Mouse (Mus musculus): ENCODE data around the gene Hcfc1r1.

Gene Hcfc1r1

DNA sequence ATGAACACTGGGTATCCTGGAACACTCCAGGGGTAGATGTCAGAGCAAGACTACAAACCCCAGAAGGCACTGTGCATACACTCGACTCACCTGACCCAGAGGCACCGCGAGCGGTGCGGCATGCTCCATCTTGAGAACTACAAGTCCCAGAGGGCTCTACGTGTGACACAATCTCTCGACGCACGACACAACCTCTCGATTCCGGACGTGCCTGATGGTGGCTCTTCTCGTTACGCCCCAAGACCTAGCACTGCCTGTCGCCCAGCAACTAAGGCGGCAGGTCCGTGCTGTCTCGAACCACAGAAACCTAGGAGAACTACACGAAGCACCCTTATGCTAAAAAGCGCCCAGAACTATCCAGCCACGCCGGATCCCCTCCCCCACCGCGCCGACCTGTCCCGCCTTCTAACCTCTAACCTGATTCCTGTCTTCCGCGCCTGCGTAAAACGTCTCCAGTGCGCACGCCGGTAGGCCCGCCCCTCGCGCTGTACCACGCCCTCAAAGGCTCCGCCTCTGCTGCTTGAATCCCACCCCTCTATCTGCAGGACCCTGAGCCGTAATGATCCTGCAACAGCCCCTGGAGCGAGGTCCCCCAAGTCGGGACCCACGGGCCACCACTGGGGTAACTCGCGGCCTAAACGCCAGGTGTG lies at the start of gene Hcfc1r1, which contains the start of gene Thoc6:
Hcfc1r1 (plus strand) TSS at position 173 of the 650 bp plus-strand sequence.
Thoc6 (minus strand) TSS at position 459 of the 650 bp plus-strand sequence.
- DNase-seq, result peak; percentile 96

DNA sequence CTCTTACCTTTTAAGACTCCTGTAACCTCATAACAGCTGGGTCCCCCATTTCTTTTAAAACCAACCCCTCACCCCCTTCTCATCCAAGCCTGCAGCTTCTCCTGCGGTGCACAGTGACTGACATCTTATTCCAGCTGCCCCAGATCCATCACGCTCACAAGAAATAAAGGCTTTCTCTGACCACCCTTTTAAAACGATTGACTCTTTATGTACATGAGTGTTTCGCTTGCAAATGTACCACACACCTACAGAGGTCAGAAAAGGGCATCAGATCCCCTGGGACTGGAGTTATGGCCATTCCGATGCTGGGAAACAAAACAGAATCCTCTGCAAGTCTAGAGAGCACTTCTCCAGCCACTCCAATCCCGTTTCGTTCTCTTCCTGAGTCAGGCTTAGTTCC lies 45.6 kb upstream of the Hcfc1r1 start:
- DNase-seq, result no peak

DNA sequence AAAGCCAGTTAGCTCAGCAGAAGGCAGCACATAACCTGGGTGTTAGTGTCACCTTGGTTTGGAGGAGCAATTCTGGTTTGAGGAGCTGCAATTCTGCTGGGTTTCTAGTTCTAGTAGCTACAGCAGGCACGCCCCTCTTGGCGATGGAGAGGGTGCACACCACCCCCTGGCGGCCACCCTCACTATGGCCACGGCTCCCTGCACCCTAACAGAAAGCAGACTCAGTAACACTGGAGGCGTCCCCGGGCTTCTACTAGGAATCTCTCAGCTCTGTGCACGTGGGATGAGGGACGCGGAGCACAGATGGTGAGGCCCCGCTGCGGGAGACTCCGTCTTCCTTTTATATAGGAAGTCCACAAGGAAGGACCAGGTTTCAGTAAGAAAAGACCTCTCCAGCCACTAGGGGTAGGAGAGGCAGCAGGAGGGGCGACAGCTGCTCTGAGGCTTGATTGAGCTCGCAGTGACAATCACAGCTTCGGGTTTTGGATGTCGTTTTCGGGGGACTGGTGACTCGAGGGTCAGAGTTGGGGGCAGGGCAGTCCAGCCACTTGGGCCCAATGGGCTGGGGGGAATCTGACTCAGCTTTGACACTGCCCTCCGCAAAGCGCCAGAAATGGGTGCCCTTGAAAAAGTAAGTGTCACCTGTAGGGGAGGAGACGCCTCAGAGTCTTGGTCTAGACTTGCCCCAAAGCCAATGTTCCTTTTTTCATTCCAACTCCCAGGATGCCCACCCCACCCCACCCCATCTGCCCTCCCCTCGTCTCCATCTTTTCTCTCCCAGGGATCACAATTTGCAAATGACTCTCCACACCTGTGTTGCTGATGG lies 43.0 kb upstream of the Hcfc1r1 start:
- DNase-seq, result peak; percentile 89 to 92

DNA sequence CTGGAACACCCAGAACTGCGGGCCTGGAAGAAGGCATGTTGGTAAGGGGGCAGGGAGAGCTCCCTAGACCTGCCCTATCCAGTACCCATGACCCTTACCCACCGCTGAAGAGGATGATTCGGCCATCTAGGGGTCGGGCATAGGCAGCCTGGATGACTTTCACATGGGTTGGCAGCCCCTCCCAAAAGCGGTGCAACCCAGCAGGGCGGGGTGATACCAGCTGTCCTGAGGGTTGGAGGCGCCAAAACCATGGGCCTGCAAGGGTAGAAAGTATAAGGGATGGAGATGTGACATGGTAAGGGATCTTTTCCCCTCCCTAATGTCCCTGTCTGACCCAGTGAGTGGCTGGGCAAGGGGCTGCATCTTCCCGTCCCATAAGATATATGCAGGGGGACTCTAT lies 42.2 kb upstream of the Hcfc1r1 start:
- peak; percentile 27 to 48 for DNase-seq

DNA sequence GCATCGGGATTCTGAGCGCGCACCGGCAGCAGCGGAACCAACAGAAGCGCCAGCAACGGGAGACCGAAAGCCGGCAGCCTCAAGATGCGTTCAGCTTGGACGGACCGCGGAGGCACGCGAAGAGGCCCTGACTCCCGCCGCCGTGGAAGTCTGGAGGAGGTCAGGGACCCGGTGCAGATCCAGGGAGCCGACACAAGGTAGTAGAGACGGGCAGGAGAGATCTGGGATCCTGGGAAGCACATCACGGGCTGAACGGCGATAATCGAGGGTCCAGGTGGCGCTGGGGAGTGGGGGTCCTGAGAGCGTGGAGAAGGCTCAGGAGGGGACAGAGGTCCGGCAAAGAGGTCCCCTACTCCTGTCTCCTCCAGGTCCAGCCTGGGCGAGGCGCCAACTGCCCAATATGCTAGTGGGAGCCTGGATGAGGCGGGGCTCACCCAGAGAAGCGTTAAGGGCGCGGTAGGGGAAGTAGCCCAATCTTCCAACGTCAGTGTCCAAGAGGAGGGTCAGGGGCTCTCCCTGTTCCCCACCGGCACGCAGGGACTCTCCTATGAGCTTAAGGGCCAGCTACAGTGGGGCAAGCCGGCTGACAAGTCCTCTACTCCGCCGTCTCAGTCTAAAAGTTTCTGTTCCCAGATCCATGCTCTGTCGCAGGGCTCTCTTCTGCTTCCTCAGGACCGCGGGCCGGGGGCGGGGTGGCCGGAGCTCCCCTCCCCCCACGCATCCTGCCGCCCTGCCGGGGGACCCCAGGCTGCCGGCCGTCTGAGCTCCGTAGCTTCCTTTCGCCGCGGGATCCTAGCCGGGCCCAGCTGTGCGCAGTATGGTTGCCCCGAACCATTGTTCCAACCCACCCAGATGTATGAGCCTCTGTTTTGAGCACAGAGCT lies 28.5 kb upstream of the Hcfc1r1 start, which contains the start of gene Mmp25:
Mmp25 (minus strand) TSS at position 665 of the 883 bp plus-strand sequence.
- DNase-seq, result peak; percentile 30 to 59

DNA sequence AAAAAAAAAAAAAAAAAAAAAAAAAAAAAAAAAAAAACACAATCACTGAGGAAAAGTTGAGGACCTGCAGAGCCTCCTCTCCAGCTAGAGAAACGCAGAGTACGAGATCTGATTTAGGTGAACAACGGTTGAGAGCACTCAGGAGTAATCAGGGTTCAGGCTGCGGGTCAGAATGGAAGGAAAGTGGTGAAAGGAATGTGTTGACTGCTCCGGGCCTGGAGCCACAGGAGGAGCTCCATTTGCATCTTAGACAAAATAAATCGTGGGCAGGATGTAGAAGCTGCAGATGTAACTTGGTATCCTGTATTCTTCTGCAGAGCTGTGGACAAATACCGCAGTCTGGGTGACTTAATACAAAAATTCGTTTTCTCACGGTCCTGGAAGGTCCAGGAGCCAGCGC lies 27.5 kb upstream of the Hcfc1r1 start:
- no peak for DNase-seq

DNA sequence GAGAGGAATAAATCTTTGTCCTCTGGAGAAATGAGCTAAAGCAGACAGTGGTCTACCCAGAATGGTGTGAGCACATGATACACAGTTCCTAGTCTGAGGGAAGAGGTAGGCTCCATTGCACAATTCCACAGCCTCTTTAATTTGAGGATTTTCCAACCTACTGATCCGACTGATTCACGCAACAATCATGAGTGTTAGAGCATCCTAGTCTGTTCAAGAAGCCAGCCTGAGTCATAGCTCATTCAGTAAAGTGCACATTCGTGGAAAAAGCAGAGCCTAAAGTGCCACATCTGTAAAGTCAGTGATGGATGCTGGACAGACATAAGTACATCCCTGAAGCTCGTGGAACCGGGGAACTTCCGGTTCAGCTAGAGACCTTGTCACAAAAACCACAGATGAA lies 22.0 kb upstream of the Hcfc1r1 start:
- DNase-seq, result no peak

DNA sequence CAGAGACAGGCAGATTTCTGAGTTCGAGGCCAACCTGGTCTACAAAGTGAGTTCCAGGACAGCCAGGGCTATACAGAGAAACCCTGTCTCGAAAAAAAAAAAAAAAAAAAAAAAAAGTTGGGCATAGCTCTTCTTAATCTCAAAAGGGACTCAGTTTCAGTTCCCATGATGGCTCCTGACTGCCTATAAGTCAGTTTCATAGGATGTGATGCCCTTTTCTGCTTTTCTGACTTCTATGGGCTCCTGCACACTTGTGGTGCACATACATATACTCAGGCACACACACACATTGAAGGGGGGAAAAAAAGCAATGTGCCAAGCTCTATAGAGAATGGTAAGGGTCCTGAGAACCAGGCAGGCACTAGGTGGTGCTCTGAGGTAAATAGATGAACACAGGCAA lies 20.1 kb upstream of the Hcfc1r1 start:
- DNase-seq, result no peak

DNA sequence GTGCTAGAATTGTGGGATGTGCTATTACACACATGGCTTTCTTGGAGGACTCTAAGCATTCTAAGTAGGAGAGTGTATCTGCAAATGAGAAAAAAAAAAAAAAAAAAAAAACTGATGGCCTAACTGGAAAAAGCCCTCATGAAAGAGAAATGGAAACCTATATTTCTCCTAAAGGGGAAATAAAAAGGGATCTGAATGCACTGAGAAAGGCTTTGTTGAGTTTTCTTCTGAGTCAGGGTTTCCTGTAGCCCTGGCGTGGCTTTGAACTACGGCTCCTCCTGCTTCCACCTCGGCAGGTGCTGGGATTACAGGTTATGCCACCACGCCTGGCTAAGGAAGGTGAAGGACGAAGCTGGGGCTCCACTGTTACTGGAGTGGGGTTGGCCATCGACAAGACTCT lies 19.4 kb upstream of the Hcfc1r1 start:
- DNase-seq, result no peak

DNA sequence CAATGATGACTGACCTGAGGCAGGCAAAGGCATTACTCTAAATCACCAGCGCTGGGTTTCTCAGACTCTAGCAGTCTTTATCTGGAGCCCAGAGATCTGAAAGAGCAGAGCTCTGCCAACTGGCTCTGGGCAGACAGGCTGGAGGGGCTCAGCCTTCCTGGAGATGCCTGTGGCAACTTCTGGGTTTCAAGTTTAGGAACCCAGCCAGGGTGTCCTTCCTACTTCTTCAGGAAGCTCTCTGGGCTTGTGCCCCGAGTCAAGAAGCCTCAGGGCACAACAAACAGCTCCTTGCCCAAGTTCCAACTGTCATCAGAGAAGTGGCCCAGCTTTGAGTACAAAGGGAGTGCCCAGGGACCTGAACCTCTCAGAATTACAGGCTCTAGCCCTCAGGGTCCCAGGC lies 19.0 kb upstream of the Hcfc1r1 start:
- no peak for DNase-seq

DNA sequence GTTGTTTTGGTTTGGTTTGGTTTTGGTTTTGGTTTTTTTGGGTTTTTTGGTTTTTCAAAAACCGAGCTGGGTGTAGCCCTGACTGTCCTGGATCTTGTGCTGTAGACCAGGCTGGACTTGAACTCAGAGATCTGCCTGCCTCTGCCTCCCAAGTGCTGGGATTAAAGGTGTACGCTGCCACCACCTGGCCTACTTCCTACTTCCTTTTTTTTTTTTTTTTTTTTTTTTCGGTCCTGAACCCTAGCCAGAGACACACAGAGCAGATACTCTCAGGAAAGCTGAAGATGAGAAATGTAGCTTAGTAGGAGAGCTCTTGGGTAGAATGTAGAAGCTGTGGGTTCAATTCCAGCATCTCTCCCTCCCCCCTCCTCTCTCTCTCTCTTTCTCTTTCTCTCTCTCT lies 14.9 kb upstream of the Hcfc1r1 start:
- no peak for DNase-seq

DNA sequence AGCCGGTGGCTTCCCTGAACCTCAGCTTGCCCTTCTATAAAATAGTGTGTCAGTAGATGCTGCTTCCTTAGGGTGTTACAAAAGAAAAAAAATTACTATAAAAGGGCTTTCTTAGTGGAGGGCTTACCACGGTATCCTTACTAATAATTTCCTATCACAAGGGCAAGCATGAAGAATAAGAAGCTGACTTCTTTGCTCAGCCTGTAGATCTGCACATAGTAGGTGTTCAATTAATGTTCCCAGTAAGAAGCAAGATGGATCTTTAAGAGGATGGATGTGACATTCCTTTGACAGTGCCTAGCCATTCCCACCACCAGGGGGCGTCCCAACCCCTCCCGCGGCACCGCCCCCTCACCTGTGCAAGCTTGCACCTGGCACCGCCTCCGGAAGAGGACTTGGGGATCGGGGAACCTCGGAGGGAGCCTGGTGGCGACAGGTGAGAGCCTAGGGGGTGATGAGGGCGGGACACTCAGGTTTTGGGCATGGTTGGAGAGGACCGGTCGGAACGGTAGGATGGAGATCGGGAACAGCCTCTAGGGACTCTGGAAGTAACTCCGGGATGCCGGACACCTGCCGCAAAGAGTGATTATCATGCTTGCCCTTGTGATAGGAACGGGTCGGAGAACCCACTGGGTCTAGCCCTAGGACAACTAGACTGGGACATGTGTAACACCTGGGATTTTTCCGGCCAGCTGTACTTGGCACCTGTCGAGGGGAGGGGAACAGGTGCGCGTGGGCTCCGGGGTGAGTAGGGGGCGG lies 13.1 kb upstream of the Hcfc1r1 start, which contains the start of gene Bicdl2:
Bicdl2 (plus strand) TSS at position 390 of the 759 bp plus-strand sequence.
- DNase-seq, result peak; percentile 58 to 79

DNA sequence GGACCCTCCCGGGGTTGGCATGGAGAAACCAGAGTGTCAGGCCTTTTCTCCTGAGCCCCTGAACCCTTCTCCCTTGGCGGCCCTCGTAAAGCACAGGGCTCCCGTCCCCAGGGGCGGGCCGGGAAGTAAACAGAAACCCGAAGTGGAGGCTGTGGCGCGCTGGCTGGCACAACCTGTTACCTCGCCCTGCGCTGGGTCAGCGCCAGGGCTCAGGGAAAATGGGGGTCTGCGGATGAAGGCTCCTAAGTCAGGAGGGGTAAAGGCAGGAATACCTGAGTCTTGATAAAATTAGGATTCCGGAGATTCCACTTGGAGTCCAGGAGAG lies 12.6 kb upstream of the Hcfc1r1 start:
- no peak for DNase-seq

DNA sequence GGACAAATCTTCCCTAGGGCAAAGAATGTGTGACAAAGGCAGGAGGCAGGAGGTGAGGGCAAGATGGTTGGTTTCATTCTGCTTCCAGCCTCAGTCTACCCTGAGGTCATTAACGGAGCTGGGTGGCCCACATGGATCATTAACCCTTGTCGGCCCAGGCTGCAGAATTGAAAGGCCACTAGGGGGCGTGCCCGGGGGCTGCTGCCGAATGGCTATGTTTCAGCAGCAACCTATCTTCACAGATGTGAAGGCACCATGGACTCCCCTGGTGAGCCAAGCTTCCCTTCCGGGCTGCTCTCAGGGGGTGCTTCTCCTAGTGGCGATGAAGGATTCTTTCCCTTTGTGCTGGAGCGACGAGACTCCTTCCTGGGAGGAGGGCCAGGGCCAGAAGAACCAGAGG lies 11.9 kb upstream of the Hcfc1r1 start:
- DNase-seq, result peak in 1 of 2 experiments; percentile 44

DNA sequence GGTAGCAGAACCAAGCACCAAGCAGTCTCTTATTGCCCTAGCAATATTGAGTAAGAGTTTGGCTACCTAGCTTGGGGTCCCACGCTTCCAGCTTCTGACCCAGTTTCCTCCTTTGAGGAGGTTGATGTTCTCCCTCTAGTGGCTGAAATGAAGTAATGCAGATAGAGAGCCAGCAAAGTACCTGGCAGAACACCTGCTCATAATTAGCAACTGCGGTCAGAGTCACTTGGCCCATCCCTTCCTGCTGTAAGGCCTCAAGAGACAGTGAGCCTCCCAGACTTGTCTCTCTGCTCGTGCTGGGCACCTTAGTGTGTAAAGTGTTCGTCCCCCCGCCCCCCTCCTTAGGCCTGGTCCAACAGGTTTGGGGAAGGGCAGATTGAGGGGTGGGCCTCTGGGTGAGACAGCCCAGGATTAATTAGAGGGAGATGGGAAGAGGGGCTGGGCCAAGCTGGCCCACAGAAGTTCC lies 8.8 kb upstream of the Hcfc1r1 start:
- peak in 1 of 2 experiments; percentile 56 for DNase-seq

DNA sequence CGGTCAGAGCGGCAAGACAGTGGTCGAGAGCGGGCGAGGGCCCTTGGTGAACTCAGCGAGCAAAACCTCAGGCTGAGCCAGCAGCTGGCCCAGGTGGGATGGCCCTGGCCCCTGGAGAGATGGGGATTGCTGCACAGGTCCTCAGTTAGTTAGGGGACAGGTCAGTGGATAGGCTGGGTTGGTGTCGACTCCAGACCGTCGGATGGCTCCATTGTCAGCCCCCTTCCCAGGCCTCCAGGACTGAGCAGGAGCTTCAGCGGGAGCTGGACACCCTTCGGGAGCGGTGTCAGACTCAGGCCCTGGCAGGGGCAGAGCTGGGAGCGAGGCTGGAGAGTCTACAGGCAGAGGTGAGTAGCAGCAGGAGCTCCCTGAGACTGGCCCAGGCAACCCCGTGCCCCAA lies 7.9 kb upstream of the Hcfc1r1 start:
- DNase-seq, result no peak

DNA sequence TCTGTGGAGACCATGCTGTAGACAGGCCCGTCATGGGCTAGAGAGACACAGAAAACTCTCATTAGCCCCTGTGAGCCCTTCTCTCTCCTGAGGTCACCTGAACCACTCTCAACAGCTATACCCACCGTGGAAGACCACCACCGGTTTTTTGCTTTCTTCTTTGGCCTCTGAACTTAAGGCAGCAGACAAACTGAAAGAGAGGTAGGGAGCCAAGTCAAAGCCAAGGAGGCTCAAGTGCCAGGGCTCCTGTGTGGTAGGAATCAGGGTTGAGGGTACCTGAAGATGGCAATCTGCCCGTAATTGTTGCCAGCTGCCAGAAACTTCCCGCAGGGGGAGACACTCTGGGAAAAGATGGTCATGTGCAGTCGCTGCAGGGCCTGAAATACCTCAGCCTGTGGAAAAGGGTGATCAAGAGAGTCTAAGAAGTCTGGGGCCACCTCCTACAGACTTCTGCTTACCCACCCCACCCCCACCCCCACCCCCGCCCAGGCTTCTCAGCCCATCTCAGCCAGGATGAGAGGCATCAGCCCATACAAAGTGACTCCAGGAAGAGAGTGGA lies 2.8 kb upstream of the Hcfc1r1 start:
- DNase-seq, result no peak

DNA sequence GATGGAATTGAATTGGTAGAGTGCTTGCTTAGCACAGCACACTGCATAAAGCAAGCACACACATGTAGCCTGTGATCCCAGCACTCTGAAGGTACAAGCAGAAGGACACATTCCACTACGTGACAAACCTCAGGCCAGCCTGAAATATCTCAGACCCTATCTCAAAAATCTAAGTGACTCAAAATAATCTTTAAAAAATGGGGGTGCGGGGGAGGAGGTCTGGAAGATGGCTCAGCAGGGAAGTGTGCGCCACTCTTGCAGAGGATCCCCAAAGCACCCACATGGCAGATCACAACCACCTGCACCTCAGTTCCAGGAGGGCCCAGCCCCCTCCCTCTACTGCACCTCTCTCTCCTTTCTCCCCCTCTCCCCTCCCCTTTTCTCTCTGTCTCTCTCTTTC lies 1.9 kb upstream of the Hcfc1r1 start:
- no peak for DNase-seq

DNA sequence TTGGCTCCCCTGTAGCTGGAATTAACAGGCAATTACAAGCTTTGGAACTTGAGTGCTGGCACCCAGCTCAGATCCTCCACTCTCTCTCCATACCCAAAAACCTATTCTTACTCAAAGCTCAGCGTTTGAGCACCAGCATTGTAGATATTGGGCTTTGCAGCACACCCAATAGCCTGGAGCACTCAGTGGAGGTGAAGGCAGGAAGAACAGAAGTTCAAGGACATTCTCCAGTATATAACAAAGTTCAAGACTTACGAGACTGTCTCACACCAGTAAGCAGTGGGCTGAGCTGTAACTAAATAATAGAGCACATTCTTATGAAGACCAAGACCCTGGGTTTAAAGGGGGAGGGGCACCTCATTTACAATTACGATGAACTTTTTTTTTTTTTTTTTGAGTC lies 635 bp upstream of the Hcfc1r1 start:
- no peak for DNase-seq

DNA sequence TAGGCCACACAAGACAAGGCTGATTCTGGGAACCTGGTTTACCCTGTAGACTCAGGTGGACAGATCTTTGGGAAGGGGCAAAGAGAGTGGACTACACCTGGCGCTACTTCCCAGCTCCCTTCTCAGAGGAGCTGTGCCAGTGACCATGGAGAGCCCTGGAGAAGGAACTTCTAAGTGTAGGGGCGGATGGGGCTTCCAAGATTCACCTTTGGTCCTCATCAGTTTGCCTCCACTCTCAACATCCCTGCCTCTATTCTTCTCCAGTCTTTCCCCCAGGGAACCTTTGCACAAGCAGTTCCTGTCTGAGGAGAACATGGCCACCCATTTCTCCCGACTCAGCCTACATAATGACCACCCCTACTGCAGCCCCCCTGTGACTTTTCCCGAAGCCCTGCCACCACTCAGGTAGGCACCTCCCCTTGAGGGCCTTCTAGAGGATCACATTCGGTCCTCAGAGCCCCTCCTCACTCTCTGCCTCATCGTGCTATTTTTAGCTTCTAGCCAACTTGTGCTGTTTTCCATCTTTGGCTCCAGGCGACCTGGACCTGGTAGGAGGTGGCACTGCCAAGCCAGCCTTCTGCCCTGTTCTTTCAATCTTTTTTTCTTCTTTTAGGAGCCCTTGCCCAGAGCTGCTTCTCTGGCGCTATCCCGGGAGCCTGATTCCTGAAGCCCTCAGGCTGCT lies 1.0 kb downstream of the Hcfc1r1 start:
- peak; percentile 74 to 77 for DNase-seq

DNA sequence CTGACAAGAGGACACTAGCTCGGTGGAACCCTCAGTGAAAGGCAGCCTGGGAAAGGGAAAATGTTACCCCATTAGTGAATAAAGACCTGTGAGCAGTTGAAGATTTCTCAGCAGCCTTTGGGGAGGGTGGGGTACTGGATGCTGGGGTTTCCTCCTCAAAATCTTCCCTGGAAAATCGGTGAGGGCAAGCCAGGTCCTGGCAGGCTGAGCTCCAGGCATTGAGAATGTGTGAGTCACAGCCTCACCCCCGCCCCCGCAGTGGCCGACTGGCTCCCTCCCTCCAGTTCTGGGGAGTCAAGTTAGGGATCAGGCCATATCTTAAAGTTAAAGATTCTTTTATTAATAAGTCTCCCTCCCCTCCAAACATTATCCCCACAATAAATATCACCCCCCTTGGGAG lies 1.7 kb downstream of the Hcfc1r1 start:
- DNase-seq, result peak; percentile 57 to 63

All from cerebellum, postnatal 14 days (tissue).